Mouse (Mus musculus) frontal cortex, postnatal 14 days (tissue): Measurements from ENCODE around the gene Kmt2a.
"Not testable (repeated sequence)": the region's sequence is repeated elsewhere in the genome, so short reads cannot be mapped to it uniquely, and the experiment has no call there.

ENCODE experiments used
- DNase-seq, 2 experiments: peaks; one replicate each; pipeline ENCODE4 v3.0.0; 2022; ENCODE audit warnings: low spot score in 2 of 2

Gene Kmt2a

GRCm38 (mm10) chr9:44817522-44817921 lies 63.6 kb downstream of the Kmt2a start:
- DNase-seq = no peak

- DNase-seq = no peak
These were observed 66.9 kb downstream of the Kmt2a start for GRCm38 (mm10) chr9:44814179-44814578.

- no peak for DNase-seq
These were observed 70.8 kb downstream of the Kmt2a start for GRCm38 (mm10) chr9:44810316-44810715.

- no peak for DNase-seq
These were observed 73.3 kb downstream of the Kmt2a start for GRCm38 (mm10) chr9:44807778-44808177.

GRCm38 (mm10) chr9:44807141-44807540 lies 74.0 kb downstream of the Kmt2a start:
- no peak for DNase-seq

- DNase-seq = no peak
These were observed 75.6 kb downstream of the Kmt2a start for GRCm38 (mm10) chr9:44805536-44805935.

- no peak for DNase-seq
These were observed 76.4 kb downstream of the Kmt2a start for GRCm38 (mm10) chr9:44804678-44805077.

GRCm38 (mm10) chr9:44802808-44803450 lies 78.2 kb downstream of the Kmt2a start, which contains the start of gene Ttc36:
Gene Ttc36, minus strand, starts transcription at chr9:44803072.
- DNase-seq = no peak

- no peak for DNase-seq
These were observed 79.4 kb downstream of the Kmt2a start for GRCm38 (mm10) chr9:44801669-44802068.

GRCm38 (mm10) chr9:44799958-44800324 lies 81.2 kb downstream of the Kmt2a start:
- no peak for DNase-seq

- DNase-seq = peak; percentile 79 to 83
These were observed 81.8 kb downstream of the Kmt2a start, which contains the start of gene Tmem25 for GRCm38 (mm10) chr9:44799102-44799957. Gene Tmem25, minus strand, starts transcription at chr9:44799307.

GRCm38 (mm10) chr9:44798298-44798697 lies 82.8 kb downstream of the Kmt2a start:
- DNase-seq = no peak

GRCm38 (mm10) chr9:44792842-44793241 lies 88.3 kb downstream of the Kmt2a start:
- DNase-seq = no peak

GRCm38 (mm10) chr9:44772750-44773651 lies 108.1 kb downstream of the Kmt2a start:
- DNase-seq = peak; percentile 89 to 93

- no peak for DNase-seq
These were observed 108.7 kb downstream of the Kmt2a start for GRCm38 (mm10) chr9:44772392-44772749.

- DNase-seq = no peak
These were observed 109.7 kb downstream of the Kmt2a start for GRCm38 (mm10) chr9:44771376-44771775.

- DNase-seq = not testable (repeated sequence)
These were observed 113.1 kb downstream of the Kmt2a start for GRCm38 (mm10) chr9:44768029-44768394.

GRCm38 (mm10) chr9:44767101-44768028 lies 113.7 kb downstream of the Kmt2a start, which contains the start of the genes Arcn1 and Ift46:
Gene Arcn1, minus strand, starts transcription at chr9:44767845.
Gene Ift46, plus strand, starts transcription at chr9:44767908.
- DNase-seq = peak; percentile 61 to 68

- no peak for DNase-seq
These were observed 120.2 kb downstream of the Kmt2a start for GRCm38 (mm10) chr9:44760873-44761272.
